ENCODE assay signal across 10 mouse cellular contexts in the genomic region with DNA sequence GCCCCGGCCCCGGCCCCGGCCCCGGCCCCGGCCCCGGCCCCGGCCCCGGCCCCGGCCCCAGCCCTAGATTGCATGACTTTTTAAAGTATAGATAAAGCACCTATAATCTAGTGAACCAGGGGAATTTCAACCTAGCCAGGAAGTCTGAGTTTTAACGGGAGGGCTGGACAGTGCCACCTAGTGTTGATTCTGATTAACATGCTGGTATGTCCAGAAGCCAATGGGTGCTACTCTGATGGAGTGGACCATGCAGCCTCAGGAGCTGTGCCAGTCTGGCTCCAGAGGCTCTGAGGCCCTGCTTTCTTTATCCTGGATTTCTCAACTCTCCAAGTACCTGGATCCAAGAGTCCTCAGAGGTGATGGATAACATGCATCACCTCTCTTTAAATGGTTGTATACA. TPM values are rescaled to one million over a fixed set of nuclear protein-coding genes. Genes with fewer than 3 reads are reported as not detected.
DNase-seq lines count a peak whose midpoint lies in the region; ATAC-seq and TF ChIP-seq lines count a peak whose summit lies in the region.
"Had no signal": no experiment of that assay in that cellular context is flagged by ENCODE, and none has a peak within 500 bp of the region (broad histone marks: within the 10 kb centered on the region; RNA-seq: fewer than 3 reads in every experiment).

No protein-coding gene starts in this region.

- peak; percentile 25 for DNase-seq in adrenal gland, postnatal 10 days
- no peak for DNase-seq in adrenal gland, adult 8-10 months
- peak; percentile 18 for DNase-seq in layer of hippocampus, adult 11-12 months (ENCODE audit: low spot score)
- no peak for DNase-seq in layer of hippocampus, postnatal 36 days
- DNase-seq in NIH3T3 (ENCODE audit: low read depth), result peak; percentile 48
- DNase-seq in kidney, postnatal 14 days, result peak; percentile 40
- DNase-seq in stomach, postnatal 0 days (ENCODE audit: low spot score), result peak; percentile 24
- no peak for DNase-seq in right cerebral cortex, adult 18-20 months
- DNase-seq: liver, embryonic 13.5 days had no signal

- H3K4me3 ChIP-seq in stomach, postnatal 0 days (ENCODE audit: low read depth, low read length), result no peak overlapping the region
- H3K4me3 ChIP-seq: liver, embryonic 13.5 days had no signal

- TF ChIP-seq EP300 in stomach, postnatal 0 days (optimal IDR thresholded peaks at IDR 0.05), result no peak

- H3K9me3 ChIP-seq in stomach, postnatal 0 days (ENCODE audit: control insufficient read depth, low read length), result no peaks in the 10 kb centered on the region
- H3K9me3 ChIP-seq: liver, embryonic 13.5 days had no signal

- H3K36me3 ChIP-seq in stomach, postnatal 0 days (ENCODE audit: control insufficient read depth, insufficient read depth, low read length), result no peaks in the 10 kb centered on the region
- H3K36me3 ChIP-seq: liver, embryonic 13.5 days had no signal

- peak; percentile 77 for TF ChIP-seq CTCF in stomach, postnatal 0 days (IDR thresholded peaks at IDR 0.05; ENCODE audit: low read depth)

- H3K27ac ChIP-seq in stomach, postnatal 0 days (replicated peaks), result no peak overlapping the region
- H3K27ac ChIP-seq: liver, embryonic 13.5 days had no signal

- H3K27me3 ChIP-seq in stomach, postnatal 0 days (ENCODE audit: control insufficient read depth, insufficient read depth, low read length), result no peaks in the 10 kb centered on the region
- H3K27me3 ChIP-seq: liver, embryonic 13.5 days had no signal

- no peaks in the 10 kb centered on the region for H3K4me1 ChIP-seq in stomach, postnatal 0 days (replicated peaks; ENCODE audit: control insufficient read depth, insufficient read depth)
- H3K4me1 ChIP-seq: liver, embryonic 13.5 days had no signal

- H3K9ac ChIP-seq in stomach, postnatal 0 days (ENCODE audit: low read length), result no peak overlapping the region
- H3K9ac ChIP-seq: liver, embryonic 13.5 days had no signal

- ATAC-seq in stomach, postnatal 0 days (ENCODE audit: low FRiP score, low TSS enrichment), result no peak

- H3K4me2 ChIP-seq in stomach, postnatal 0 days (replicated peaks; ENCODE audit: low read depth), result no peak overlapping the region
- H3K4me2 ChIP-seq: liver, embryonic 13.5 days had no signal

- 63% methylated on average over 10 of the region's 10 CpGs for WGBS in stomach, postnatal 0 days

RNA-seq across cellular contexts. Expression of a gene that starts 35.8 kb away (rescaled TPM):
- under 1 TPM; 0.06 to 0.09 TPM for total RNA-seq in adrenal gland, postnatal 10 days (2021)
- total RNA-seq in adrenal gland, adult 8-10 months (2022), result 1 to 10 TPM in 2 of 4 experiments, not detected in 2; 1.4 to 2.5 TPM
- total RNA-seq in layer of hippocampus, postnatal 36 days (2021), result under 1 TPM; 0.35 to 0.42 TPM
- polyA plus RNA-seq in stomach, postnatal 0 days (2015; fragmentation: Nextera tagmentation; extraction: Ambion mirVana), result not detected in 2 replicates
- polyA plus RNA-seq: stomach, embryonic 16.5 days had no signal

Comparison
In these comparisons a context has a peak if more than half of its experiments do, and no peak if none do; other contexts are left out.
1. DNase-seq: peak in adrenal gland, postnatal 10 days (single experiment), layer of hippocampus, adult 11-12 months (single experiment), NIH3T3 (single experiment), kidney, postnatal 14 days (single experiment) and stomach, postnatal 0 days (single experiment); none in adrenal gland, adult 8-10 months (single experiment), layer of hippocampus, postnatal 36 days (0 of 2) and right cerebral cortex, adult 18-20 months (single experiment).